Mouse (Mus musculus): Measurements from ENCODE around the gene Pcbp4.

The Pcbp4 gene

GRCm38 (mm10) chr9:106481075-106481474, 28.0 kb downstream of the Pcbp4 start:
- peak; percentile 12 to 61 for DNase-seq (ENCODE audit: low spot score in 2 of 2)

- DNase-seq (ENCODE audit: low spot score in 2 of 2): peak; percentile 10 to 57
Observed at GRCm38 (mm10) chr9:106481676-106482075, 28.6 kb downstream of the Pcbp4 start.

- peak; percentile 9 to 56 for DNase-seq (ENCODE audit: low spot score in 2 of 2)
Observed at GRCm38 (mm10) chr9:106482578-106483115, 29.6 kb downstream of the Pcbp4 start.

- DNase-seq (ENCODE audit: low spot score in 2 of 2): peak in 1 of 2 experiments; percentile 12
Observed at GRCm38 (mm10) chr9:106483136-106483535, 30.0 kb downstream of the Pcbp4 start.

- peak in 1 of 2 experiments; percentile 58 for DNase-seq (ENCODE audit: low spot score in 2 of 2)
Observed at GRCm38 (mm10) chr9:106483606-106484005, 30.5 kb downstream of the Pcbp4 start.

- peak; percentile 9 to 58 for DNase-seq (ENCODE audit: low spot score in 2 of 2)
Observed at GRCm38 (mm10) chr9:106485076-106485475, 32.0 kb downstream of the Pcbp4 start.

- peak; percentile 8 to 47 for DNase-seq (ENCODE audit: low spot score in 2 of 2)
Observed at GRCm38 (mm10) chr9:106487602-106488001, 34.5 kb downstream of the Pcbp4 start.

- DNase-seq (ENCODE audit: low spot score in 2 of 2): no peak
Observed at GRCm38 (mm10) chr9:106499667-106500066, 46.6 kb downstream of the Pcbp4 start, which contains the start of gene Iqcf1. Iqcf1 (plus strand) TSS chr9:106499967.

GRCm38 (mm10) chr9:106501846-106502245, 48.8 kb downstream of the Pcbp4 start:
- DNase-seq (ENCODE audit: low spot score in 2 of 2): no peak

GRCm38 (mm10) chr9:106504246-106504645, 51.2 kb downstream of the Pcbp4 start:
- DNase-seq (ENCODE audit: low spot score in 2 of 2): no peak

- DNase-seq (ENCODE audit: low spot score in 2 of 2): no peak
Observed at GRCm38 (mm10) chr9:106509356-106509755, 56.3 kb downstream of the Pcbp4 start.

- no peak for DNase-seq (ENCODE audit: low spot score in 2 of 2)
Observed at GRCm38 (mm10) chr9:106512729-106513450, 59.8 kb downstream of the Pcbp4 start.

- DNase-seq (ENCODE audit: low spot score in 2 of 2): no peak
Observed at GRCm38 (mm10) chr9:106513566-106513965, 60.5 kb downstream of the Pcbp4 start.

All from spleen, postnatal 4 days (tissue).